Mouse (Mus musculus): ENCODE results near the gene Styx.

DNA sequence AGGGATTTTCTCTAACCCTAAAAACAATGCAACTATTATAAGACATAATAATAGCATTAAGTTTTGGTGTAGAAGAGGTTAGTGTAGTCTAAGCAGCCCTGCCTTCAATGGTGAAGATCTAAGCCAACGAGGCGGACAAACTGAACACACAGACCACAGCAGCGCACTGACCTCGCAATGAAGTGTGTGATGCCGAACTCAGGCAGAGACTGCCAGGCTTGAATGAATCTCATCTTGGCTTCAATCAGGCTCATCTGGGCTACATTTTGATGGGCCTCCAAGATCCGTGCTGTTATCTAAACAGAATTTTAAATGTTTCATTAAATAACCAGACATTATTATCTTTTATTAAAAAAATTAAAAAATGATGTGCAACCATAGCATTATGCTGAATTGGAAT is 111.1 kb downstream of the Styx start:
- TF ChIP-seq CTCF (IDR thresholded peaks at IDR 0.05; ENCODE audit: extremely low read depth, insufficient read length, insufficient replicate concordance, low read depth, low read length) (no peak), POLR2A (IDR thresholded peaks at IDR 0.05; ENCODE audit: low read depth, low read length) (no peak)
